Mouse (Mus musculus): ENCODE results near the gene Pzp. TPM values are rescaled to one million over a fixed set of nuclear protein-coding genes. Genes with fewer than 3 reads are reported as not detected.
A peak's percentile ranks its signal among the peaks of the same experiment; 100 is the strongest.

Gene Pzp
- total RNA-seq (2021): not detected

DNA sequence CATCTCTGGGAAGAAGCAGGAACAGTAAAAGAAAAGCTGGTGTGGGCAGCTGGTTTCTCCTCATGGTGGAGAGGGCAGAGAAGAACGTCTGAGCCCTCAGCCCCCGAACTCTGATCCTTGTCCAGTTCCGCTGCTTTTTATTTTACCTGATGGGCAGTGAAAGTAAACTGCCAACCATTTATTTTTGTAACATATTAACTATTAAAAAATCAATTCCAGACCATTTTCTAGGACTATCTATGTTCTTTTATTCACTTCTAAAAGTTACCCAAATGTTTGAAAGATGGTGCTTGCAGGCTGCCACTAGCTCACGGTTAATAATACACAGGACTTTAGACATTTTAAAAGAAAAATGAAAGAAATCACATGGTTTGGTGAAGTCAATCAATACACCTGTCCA lies at the start of gene Pzp:
TSS of gene Pzp (minus strand) at position 120 of the 400 bp plus-strand sequence.
- no peak for DNase-seq (ENCODE audit: extremely low spot score in 1 of 2, low spot score in 1 of 2)

DNA sequence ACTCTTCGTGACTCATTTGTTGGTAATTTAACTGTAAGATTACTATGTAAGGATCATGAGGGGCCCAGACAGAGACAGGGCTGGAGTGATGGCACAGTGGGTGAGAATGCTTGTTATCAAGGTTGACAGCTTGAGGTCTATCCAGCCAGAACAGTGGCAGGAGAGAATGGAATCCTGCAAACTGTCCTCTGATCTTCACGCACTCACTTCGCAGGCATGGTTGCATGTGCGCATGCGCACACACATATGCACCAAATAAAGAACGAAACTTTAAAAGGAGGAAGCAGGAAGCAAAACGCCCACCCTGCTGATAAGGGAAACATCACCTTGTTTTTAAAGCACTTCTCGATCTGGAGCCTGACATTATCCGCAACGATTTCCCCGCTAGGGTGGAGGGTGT lies 40.1 kb upstream of the Pzp start:
- DNase-seq (ENCODE audit: extremely low spot score in 1 of 2, low spot score in 1 of 2): no peak

DNA sequence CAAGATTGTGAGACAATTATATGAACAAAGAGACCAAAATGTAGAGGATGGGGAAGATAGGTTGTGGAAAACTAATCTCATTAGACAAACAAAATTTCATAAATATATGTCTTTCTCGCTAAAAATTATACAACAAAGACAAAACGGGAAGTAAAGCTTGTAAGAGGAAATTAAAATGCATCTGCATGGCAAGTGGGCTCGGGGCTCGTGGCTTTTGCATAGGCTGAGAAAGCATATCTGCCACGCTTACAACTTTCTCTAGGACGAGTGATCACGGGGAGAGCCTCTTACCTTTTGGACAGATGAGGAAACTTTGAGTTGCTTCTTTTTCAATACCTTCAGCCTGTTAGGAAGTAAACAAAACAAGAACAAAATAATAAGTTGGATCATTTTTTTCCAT lies 27.5 kb upstream of the Pzp start:
- DNase-seq (ENCODE audit: extremely low spot score in 1 of 2, low spot score in 1 of 2): no peak

DNA sequence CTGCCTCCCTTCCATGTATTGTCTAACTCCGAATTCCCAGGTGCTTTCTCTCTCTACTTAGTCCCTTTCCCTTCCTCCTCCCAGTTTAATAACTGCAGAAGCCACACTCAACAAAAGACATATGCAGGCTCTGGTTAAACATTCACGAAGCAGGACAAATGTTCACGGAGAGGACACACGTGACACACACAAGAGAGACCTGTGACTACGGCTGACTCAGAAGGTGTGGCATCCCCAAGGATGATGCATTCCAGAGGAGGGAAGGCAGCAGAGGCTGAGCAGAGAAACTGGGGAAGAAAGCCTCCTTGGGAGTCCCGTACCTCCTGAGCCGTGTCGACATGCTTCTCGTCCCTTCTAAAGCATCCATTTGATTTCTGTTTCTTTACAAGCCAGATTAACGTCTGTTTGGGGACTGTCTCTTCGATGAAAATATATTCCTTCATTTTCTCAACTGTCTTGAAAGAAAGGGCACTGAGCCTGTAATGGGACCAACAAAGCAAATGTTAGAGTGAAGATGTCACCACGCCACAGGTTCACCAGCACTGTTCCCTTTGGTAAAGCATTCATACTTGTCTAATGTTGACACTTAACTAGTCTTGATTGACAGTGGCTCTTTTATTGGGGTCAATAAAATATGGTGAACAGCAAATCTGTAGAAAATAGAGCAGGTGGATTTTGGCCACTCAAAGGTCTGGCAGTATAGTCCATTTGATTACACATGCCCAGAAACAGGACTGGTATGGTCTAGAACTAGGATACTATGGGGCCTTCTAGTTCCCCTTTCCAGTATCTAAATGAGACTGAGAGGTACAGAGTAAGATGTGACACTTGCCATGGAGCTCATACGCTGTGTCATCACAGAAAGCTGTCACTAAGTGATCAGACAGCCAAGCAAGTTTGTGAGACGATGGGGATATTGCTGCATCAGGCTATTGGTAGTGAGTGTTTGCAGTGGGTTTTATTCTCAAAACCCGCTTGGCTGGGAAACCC lies 23.2 kb upstream of the Pzp start:
- DNase-seq (ENCODE audit: extremely low spot score in 1 of 2, low spot score in 1 of 2): no peak

DNA sequence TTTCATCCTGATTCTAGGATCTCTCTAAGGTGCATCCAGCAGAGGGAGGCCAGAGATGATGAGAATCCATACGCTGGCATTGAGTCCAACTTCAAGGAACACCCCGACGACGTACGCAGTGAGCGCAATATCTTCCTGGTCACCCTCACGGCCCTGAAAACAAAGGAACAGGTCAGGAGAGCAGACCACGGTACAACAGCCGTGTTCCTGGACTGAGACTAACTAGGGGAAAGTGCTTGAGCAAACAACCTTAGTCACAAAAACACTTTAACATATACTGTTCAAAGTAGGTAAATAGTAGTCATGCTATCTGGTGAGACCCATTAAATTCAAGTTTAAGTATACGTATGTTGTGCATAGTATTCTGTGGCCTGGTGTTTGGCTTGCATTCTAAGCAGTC lies 22.0 kb upstream of the Pzp start:
- DNase-seq (ENCODE audit: extremely low spot score in 1 of 2, low spot score in 1 of 2): no peak

DNA sequence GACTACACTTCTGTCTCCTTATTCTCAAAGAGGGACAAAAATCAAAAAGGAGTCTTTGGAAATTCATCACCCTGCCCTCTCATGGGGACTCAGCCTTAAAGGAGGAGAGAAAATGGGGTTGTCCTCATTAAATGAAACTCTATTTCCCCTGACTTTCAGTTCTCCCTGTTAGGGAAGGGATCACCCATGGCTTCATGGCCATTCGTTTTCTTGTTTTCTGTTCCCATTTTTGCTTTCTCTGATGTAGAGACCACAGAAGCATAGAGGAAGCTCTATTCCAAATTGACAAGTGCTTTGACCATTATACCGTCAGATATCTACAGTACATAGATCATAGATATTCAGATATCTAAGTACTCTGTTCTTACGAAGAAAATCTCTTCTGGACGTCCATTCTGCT lies 18.9 kb upstream of the Pzp start:
- no peak for DNase-seq (ENCODE audit: extremely low spot score in 1 of 2, low spot score in 1 of 2)

DNA sequence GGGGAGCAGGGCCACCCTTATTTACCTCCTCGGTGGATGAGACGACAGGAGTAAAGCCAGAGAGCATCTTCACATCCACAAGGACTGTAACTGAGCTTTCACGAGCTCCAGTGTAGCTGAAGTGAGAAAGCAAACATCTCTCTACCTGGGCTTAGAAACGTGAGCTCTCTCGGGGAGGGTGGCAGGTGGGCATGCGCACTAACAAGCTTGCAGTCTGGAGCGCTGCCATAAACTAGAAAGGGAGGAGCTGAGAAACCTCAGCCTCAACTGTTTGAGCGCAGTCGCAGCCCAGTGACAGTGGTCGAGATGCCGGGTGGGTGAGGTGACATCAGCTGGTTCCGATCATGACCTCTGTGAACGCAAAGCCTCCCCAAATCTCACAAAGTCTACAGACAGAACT lies 16.7 kb upstream of the Pzp start:
- peak in 1 of 2 experiments; percentile 25 for DNase-seq (ENCODE audit: extremely low spot score in 1 of 2, low spot score in 1 of 2)

DNA sequence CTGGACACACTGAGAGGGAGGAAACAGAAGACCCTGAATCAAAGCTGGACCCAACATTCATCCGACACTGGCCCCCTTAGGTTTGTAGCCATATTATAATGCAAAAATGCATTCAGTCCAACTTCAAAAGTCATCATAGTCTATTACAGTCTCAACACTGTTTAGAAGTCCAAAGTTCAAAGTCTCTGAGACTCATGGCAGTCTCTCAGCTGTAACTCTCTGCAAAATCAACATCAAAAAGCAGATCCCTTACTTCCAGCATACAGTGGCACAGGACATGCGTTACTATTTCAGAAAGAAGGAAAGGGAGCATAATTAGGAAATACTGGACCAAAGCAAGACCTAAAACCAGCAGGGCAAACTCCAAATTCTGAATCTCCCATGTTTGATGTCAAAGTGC lies 8.7 kb upstream of the Pzp start:
- no peak for DNase-seq (ENCODE audit: extremely low spot score in 1 of 2, low spot score in 1 of 2)

DNA sequence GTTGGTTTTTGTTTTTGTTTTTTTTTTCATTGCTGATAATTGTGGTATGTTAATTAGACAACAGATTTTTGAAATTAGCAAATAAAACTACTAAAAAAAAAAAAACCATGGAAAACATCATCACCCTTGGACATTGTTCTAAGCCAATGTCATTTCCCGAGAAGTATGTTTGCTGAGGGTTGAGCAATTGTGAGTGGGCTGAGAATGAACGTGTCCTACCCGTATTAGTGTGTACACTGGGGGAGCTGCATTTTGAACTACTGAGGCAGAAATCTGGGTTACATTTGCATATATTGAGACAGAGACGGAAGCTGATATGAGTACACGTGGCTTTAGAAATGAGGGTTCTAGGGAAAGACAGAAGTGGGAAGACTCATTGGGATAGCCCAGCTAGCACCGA lies 6.8 kb upstream of the Pzp start:
- no peak for DNase-seq (ENCODE audit: extremely low spot score in 1 of 2, low spot score in 1 of 2)

DNA sequence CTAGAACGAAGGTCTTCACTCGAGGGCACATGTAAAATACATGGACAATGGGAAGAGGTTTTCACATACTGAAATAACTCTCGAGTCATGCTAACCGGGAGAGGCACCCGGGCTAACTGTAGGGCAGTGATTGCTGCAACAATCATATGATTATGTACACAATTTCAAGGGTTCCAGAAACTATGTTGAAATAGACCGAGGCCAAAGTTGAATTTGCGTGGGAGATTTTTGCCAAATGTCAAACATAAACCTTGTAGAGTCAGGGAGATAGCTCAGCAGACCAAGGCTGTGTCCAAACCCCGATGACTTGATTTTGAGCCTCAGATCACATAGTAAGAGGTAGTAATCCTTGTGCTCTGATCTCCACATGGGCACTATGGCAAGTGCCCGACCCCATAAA lies 6.2 kb upstream of the Pzp start:
- no peak for DNase-seq (ENCODE audit: extremely low spot score in 1 of 2, low spot score in 1 of 2)

DNA sequence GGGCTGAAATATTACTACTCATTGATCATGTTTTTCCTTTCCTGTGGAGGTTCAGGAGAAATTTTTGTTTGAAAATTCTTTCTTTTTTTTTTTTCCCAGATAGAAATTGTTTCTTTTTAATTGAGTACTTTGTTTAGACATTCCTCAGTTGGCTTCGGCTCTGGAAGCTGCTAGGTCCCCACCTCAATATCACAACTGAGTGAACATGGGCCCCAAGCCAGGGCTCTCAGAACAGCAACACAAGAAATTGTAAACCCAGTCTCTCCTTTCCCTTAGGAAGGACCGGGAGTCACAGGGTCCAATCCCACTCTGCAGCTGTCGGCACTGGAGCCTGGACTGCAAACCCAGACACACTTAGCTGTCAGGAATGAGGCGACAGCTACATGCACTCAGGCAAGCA lies 2.0 kb upstream of the Pzp start:
- DNase-seq (ENCODE audit: extremely low spot score in 1 of 2, low spot score in 1 of 2): no peak

DNA sequence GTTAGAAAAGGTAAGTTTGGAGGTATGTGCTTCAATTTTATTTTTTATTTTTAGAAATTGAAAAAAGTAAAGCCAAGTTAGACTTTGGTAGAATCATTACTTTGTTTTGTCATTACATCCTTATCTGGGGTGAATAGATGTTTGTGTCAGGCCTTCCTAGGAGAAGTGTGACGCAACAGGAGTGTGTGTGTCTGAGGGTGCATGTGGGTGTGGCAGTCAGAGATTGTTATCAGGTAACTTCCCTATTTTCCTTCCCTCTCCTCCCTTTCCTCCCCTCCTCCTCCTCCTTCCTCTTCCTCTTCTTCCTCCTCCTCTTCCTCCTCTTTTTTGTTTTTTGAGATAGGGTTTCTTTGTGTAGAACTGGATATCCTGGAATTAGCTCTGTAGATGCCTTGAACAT lies 590 bp upstream of the Pzp start:
- no peak for DNase-seq (ENCODE audit: extremely low spot score in 1 of 2, low spot score in 1 of 2)

DNA sequence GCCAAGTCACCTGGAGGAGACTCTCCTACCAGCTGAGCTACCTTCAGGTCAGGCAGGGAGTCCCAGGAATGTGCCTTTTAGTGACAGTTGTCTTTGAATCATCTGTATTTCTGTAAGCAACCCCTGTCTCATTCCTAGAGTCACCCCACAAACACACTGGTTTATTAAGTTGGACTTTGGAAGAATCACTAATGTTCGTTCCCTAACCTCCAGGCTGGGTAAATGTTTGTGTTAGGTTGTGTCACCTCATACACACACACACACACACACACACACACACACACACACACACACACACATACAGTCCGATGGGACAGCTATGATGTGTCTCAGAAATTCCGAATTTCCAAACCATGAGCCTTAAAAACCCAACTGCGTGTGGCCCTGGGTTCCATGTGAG lies 719 bp downstream of the Pzp start:
- DNase-seq (ENCODE audit: extremely low spot score in 1 of 2, low spot score in 1 of 2): no peak

DNA sequence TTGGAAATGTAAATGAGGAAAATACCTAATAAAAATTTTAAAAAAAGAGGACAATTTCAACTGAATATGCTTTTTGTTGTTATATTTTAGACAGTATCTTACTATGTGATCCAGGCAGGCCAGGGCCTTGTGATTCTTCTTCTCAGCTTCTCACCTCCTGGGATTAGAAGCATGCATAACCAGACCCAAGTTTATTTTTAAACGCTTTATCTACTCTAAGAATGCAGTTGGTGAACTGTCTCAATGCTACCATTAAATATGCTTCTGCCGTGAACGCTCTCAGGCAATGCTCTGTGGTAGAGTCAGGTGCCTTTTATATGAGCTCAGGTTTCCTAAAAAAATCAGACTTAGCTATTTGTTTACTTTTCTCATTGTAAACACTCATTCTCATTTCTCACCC lies 3.2 kb downstream of the Pzp start:
- DNase-seq (ENCODE audit: extremely low spot score in 1 of 2, low spot score in 1 of 2): no peak

DNA sequence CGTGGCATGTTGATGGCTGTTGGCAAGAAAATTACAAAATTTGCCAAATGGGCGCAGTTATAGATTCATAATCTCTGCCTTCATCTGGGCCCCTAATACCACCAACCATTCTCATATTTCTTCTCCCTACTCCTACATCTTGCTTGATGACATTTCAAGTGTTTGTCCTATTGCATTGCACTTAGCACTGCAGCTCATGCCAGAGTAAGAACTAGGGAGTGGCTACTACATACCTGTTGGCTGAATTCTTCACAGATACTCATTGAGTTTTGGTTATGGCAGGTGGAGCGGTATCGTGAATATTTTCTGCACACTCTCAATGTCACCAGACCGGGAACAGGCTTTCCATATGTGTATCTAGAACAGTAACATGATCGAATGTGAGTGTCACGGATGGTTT lies 7.4 kb downstream of the Pzp start:
- DNase-seq (ENCODE audit: extremely low spot score in 1 of 2, low spot score in 1 of 2): no peak

DNA sequence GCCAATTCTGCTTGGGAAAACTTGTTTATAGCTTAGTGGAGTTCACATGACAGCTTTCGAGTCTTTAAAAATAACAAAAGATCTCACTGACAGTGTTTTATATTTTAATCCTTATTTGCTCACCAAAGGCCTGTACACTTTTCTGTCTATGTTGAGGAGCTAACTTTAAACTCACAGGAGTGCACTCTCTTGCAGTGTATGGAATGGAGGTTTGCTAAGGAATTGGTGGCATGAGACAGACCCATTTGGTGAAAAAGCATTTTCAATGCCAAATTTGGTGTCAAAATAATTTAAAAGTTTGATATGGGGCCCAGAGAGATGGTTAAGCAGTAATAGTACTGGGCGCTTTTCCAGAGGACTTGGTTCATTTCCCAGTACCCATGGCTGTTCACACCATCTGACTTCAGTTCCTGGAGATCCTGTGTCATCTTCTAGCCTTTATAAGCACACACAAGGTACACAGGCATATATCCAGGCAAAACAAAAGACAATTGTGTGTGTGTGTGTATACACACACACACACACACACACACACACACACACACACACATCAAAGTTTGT lies 20.8 kb downstream of the Pzp start:
- DNase-seq (ENCODE audit: extremely low spot score in 1 of 2, low spot score in 1 of 2): peak in 1 of 2 experiments; percentile 29

DNA sequence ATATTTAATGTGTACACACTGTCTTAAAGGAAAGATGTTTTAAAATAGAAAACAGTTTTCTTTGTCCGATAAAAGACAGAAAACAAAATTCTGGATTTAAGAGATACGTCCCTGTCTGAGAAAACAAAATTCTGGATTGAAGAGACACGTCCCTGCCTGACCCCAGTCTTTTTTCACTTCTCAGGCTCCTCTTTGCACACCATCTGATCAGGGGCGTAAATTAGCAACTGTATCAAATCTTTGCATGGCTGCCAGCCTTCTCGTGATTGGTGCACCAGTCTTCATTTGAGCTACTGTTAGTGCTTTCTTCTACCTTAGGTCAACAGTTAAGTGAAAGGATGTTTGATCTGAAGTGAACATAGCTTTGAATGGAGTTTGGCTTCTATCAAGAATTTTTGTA lies 21.8 kb downstream of the Pzp start:
- no peak for DNase-seq (ENCODE audit: extremely low spot score in 1 of 2, low spot score in 1 of 2)

DNA sequence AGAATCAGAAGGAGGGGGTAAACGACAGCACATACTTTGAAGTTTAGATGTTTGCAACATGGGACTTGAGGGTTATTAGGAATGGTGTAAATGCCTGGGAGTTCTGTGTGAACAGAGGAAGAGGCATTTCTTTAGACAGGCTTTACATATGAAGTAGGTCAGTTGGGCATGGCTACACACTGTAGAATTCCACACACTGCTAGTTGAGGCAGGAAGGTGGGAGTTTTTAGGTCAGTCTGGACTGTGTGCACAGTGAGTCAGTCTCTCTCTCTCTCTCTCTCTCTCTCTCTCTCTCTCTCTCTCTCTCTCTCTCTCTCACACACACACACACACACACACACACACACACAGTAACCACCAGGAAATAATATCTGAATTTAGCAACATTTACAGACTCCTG lies 31.2 kb downstream of the Pzp start:
- no peak for DNase-seq (ENCODE audit: extremely low spot score in 1 of 2, low spot score in 1 of 2)

DNA sequence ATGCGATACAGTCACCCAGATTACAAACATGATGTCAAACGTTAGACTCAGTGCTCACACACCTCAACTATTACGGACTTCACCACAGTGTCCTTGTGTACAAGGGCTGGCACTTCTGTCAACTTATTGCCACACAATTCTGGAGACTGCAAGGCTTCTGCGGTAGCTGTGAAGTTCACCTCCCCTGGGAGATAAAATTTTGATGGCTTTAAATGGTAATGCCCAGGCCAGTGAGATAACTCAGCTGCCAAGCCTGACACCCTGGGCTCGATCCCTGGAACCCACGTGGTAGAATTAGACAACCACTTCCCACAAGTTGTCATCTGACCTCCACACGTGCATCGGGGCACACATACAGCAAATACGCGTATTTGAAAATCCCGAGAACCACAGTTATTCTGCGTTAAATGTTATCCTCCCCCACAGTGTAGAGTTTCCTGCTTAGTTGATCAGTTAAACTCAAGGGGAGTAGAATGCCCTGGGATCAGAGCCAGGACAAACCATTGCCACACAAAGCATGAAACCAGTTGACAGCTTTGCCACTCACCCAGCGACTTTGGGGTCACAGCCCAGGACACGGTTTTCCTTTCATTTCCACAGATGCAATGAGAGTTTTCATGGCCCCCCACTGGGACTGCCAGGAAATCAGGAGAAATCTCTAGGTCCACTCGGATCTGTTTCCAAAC lies 31.7 kb downstream of the Pzp start:
- no peak for DNase-seq (ENCODE audit: extremely low spot score in 1 of 2, low spot score in 1 of 2)

DNA sequence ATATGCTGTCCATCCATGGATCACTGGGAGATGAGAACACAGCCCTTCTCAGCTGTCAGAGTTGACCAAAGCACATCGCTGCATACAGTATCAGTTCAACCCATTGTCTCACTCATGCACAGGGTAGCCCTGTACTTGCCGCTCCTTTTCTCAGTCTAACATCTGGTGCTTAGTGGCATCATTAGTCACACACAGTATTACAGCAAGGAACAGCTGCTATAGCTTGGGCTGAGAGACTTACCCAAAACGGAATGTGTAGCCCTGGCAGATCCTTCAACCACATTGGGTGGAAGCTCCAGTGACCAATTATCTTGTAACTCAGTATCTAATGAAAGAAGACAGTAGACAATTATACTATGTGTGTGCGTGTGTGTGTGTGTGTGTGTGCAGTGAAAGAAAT lies 34.6 kb downstream of the Pzp start:
- no peak for DNase-seq (ENCODE audit: extremely low spot score in 1 of 2, low spot score in 1 of 2)

DNA sequence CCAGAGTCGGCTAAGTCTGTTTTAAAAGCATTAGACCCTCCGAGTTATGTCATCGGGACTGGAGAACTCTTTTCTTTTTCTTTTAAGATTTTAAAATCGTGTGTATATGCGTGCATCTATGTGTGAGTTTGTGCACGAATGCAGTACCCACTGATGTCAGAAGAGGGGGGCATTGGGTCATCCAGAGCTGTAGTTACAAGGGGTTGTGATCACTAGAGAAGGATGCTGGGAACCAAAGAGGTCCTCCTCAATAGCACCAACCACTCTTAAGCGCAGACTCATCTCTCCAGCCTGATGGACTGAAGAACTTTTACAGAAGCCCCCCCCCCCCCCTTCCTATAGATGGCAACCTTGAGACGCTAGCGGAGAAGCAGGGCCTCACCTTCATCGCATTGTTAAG lies 36.4 kb downstream of the Pzp start:
- no peak for DNase-seq (ENCODE audit: extremely low spot score in 1 of 2, low spot score in 1 of 2)

DNA sequence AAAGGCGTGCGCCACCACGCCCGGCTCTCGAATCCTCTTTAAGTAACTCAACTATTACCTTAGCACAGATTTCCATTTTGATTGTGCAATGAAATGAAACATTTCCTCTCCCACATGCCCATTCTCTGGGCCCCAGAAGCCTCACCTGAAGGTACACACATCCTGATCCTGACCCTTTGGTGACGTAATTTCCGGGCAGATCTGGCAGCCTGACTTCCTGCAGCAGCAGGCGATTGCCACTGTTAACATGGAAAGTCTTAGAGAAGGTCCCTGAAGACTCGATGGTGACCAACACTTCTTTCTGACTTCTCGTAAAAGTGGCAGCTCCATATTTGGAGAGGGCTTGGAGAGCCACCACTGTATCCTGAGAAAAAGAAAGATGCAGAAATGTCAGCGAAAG lies 38.8 kb downstream of the Pzp start:
- no peak for DNase-seq (ENCODE audit: extremely low spot score in 1 of 2, low spot score in 1 of 2)

Data from layer of hippocampus, postnatal 25 days (tissue).